Mouse (Mus musculus) MEL (cell line): ENCODE measurements around the gene Myh2.

Experiments
- CTCF ChIP-seq, 3 experiments: IDR thresholded peaks in 2 of 3; conservative IDR thresholded peaks in 1 of 3; 2 replicates each; pipeline ENCODE4 v1.5.1; 2011 to 2012; ENCODE audit warnings: low read length in 3 of 3, low read depth in 2 of 3, mild to moderate bottlenecking in 2 of 3, improper control_type of control experiment in 1 of 3, inconsistent platforms in 1 of 3, mixed read lengths in 1 of 3, moderate library complexity in 1 of 3; ENCODE audit not compliant: control insufficient read depth in 1 of 3, insufficient read depth in 1 of 3, poor library complexity in 1 of 3, severe bottlenecking in 1 of 3
- EP300 ChIP-seq, 2 experiments: IDR thresholded peaks; 2 replicates each; pipeline ENCODE4 v1.6.1; 2011; ENCODE audit warnings: improper control_type of control experiment in 2 of 2, low read length in 2 of 2, low read depth in 1 of 2, mild to moderate bottlenecking in 1 of 2
- GATA1 ChIP-seq: IDR thresholded peaks from 2 replicates; pipeline ENCODE4 v1.6.1; 2011; ENCODE audit warnings: low read depth, low read length, improper control_type of control experiment
- MAZ ChIP-seq: IDR thresholded peaks from 2 replicates; pipeline ENCODE4 v1.6.1; 2012; ENCODE audit warnings: low read depth, mild to moderate bottlenecking, inconsistent platforms, low read length, improper control_type of control experiment
- MXI1 ChIP-seq: IDR thresholded peaks from 2 replicates; pipeline ENCODE4 v1.6.1; 2011; ENCODE audit warnings: mild to moderate bottlenecking, low read depth, low read length, improper control_type of control experiment
- POLR2AphosphoS5 ChIP-seq: IDR thresholded peaks from 2 replicates; pipeline ENCODE4 v1.6.1; 2012; ENCODE audit warnings: low read depth, borderline replicate concordance, mild to moderate bottlenecking, inconsistent platforms, low read length, moderate library complexity, mixed read lengths
- RAD21 ChIP-seq: IDR thresholded peaks from 2 replicates; pipeline ENCODE4 v1.6.1; 2011; ENCODE audit warnings: mild to moderate bottlenecking, low read depth, low read length, improper control_type of control experiment
- RCOR1 ChIP-seq: IDR thresholded peaks from 2 replicates; pipeline ENCODE4 v1.6.1; 2012; ENCODE audit warnings: low read depth, mild to moderate bottlenecking, inconsistent platforms, low read length, improper control_type of control experiment

DNA sequence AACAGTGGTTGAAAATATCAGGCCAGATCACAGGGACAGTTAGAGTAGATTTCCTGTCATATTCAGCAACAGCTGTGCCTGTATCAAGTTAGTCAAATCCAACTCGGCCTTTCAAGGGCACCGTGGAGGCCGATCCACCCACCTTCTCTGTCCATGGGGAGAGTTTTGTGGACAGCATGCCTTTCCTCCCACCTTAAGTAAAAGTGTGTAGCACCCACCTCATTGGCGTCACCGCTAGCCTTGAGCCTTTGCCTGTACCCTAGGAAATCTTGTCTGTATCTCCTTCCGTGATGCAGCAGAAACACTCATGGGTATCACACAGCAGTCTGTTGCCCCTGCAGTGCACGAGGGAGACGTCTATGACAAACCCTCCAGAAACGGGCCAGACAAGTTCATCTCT lies 66.0 kb downstream of the Myh2 start:
- TF ChIP-seq MXI1: no peak
- no peak for TF ChIP-seq GATA1
- no peak for TF ChIP-seq CTCF (IDR thresholded peaks at IDR 0.05 in 2 of 3, conservative IDR thresholded peaks at IDR 0.05 in 1 of 3; ENCODE audit: control insufficient read depth in 1 of 3, insufficient read depth in 1 of 3, low read depth in 2 of 3, low read length in 3 of 3, poor library complexity in 1 of 3, severe bottlenecking in 1 of 3)
- no peak for TF ChIP-seq RCOR1
- no peak for TF ChIP-seq MAZ
- TF ChIP-seq RAD21: no peak
- no peak for TF ChIP-seq EP300 (IDR thresholded peaks at IDR 0.05; ENCODE audit: low read depth in 1 of 2, low read length in 2 of 2)
- TF ChIP-seq POLR2AphosphoS5: no peak
